Mouse (Mus musculus) intestine, postnatal 0 days (tissue): ENCODE data around the gene Ngdn. TPM values are rescaled to one million over a fixed set of nuclear protein-coding genes. Genes with fewer than 3 reads are reported as not detected.

Experiments
- ATAC-seq: fragments of 200-750 bp; cut with Nextera tagmentation; 2 replicates; pipeline ENCODE4 v1.8.0; 2017; ENCODE audit warnings: mild to moderate bottlenecking, moderate TSS enrichment, moderate library complexity
- H3K27ac ChIP-seq: fragments of 300-500 bp; sonication (generic); 2 replicates; pipeline ENCODE4 v1.5.1; 2014; ENCODE audit warnings: mild to moderate bottlenecking, low read depth, low read length, moderate library complexity
- H3K27me3 ChIP-seq: fragments of 300-500 bp; sonication (generic); replicated peaks from 2 replicates; pipeline ENCODE4 v1.6.1; 2014; ENCODE audit warnings: low read length, mixed read lengths; ENCODE audit not compliant: control insufficient read depth, insufficient read depth
- H3K36me3 ChIP-seq: fragments of 300-500 bp; sonication (generic); 2 replicates; pipeline ENCODE4 v1.6.1; 2014; ENCODE audit warnings: mild to moderate bottlenecking, moderate library complexity; ENCODE audit not compliant: control insufficient read depth, insufficient read depth
- H3K4me1 ChIP-seq: fragments of 300-500 bp; sonication (generic); replicated peaks from 2 replicates; pipeline ENCODE4 v1.6.1; 2014; ENCODE audit warnings: antibody characterized with exemption, low read length, mixed read lengths; ENCODE audit not compliant: control insufficient read depth, insufficient read depth
- H3K4me2 ChIP-seq: fragments of 300-500 bp; sonication (generic); replicated peaks from 2 replicates; pipeline ENCODE4 v1.6.1; 2014; ENCODE audit warnings: low read depth, mild to moderate bottlenecking, moderate library complexity
- H3K4me3 ChIP-seq: fragments of 300-500 bp; sonication (generic); 2 replicates; pipeline ENCODE4 v1.5.1; 2014; ENCODE audit warnings: low read depth, low read length
- H3K9ac ChIP-seq: fragments of 300-500 bp; sonication (generic); 2 replicates; pipeline ENCODE4 v1.6.1; 2014; ENCODE audit warnings: mild to moderate bottlenecking, low read depth, low read length
- H3K9me3 ChIP-seq: fragments of 300-500 bp; sonication (generic); 2 replicates; pipeline ENCODE4 v1.6.1; 2016; ENCODE audit warnings: mixed run types; ENCODE audit not compliant: control insufficient read depth
- CTCF ChIP-seq: sonication (generic); IDR thresholded peaks from 2 replicates; pipeline ENCODE4 v1.5.1; 2016; ENCODE audit warnings: low read depth, mild to moderate bottlenecking, control low read depth, antibody characterized with exemption, moderate library complexity
- WGBS: fragments of 180-500 bp; shearing (Covaris S2); extraction: QIAGEN DNeasy Blood & Tissue Kit; methylation state at CpG from one replicate; pipeline ENCODE4 v1.1.7; 2014; 5-methylcytosine and 5-hydroxymethylcytosine counted together
- polyA plus RNA-seq: library from polyadenylated mRNA; unstranded; fragments of >200 nt; fragmentation: Nextera tagmentation; extraction: Ambion mirVana; gene quantifications from 2 replicates; pipeline ENCODE4 v1.2.1, GENCODE M21; 2015

Ngdn gene
- polyA plus RNA-seq, 1 experiment from 2014 or later, result 69.4 TPM

DNA sequence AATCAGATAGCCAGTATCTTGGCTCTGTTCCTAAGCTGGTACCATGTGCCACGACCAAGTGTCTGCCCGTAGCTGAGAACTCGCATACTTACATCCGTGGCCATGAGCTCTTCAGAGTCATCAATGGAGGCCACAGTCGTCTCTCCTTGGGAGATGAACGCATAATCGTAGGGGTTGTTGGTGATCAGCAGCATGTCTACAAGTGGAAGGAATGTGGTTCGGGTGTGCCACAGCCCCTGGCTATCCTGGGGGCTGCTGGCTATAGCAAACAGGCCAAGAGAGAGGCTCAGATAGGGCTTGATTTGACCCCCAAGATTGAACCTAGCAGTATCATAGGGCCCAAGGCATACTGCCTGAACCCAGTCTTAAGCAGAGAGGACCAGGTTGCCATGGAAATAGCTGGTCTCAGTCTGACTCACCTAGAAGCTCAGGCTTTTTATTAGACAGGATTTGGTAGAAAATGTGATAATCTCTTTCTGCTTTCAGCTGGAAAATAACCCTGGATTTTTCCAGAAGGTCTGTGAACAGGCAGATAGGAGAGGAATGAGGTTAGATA lies 25.3 kb upstream of the Ngdn start:
- Histone ChIP-seq H3K4me2 (no peak overlapping the region), H3K27me3 (no peaks in the 10 kb centered on the region), H3K9me3 (no peaks in the 10 kb centered on the region), H3K36me3 (no peaks in the 10 kb centered on the region), H3K4me3 (no peak overlapping the region), H3K9ac (no peak overlapping the region), H3K4me1 (no peaks in the 10 kb centered on the region), H3K27ac (no peak overlapping the region)
- TF ChIP-seq CTCF, result no peak
- ATAC-seq, result no peak
- 85% methylated on average over 8 of the region's 8 CpGs for WGBS

DNA sequence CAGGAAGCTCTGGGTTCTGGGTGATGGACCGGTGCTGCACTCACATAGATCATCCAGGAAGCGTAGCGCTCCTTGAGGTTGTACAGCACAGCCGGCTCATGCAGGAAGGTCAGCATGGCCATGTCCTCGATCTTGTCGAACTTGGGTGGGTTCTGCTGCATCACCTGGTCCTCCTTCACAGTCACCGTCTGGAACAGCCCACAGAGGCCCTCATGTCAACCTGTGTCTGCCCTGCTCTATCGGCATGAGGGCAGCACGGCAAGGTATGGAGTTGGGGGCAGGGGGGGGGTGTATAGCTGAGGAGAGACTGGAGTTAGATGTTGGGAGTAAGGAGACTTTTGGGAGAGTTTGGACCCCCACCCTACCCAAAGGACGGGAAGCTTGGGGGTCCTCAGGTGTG lies 23.1 kb upstream of the Ngdn start:
- H3K27me3 ChIP-seq, result no peaks in the 10 kb centered on the region
- no peak overlapping the region for H3K27ac ChIP-seq
- no peak overlapping the region for H3K4me2 ChIP-seq
- H3K36me3 ChIP-seq, result no peaks in the 10 kb centered on the region
- H3K4me1 ChIP-seq, result no peaks in the 10 kb centered on the region
- H3K9ac ChIP-seq, result no peak overlapping the region
- H3K4me3 ChIP-seq, result no peak overlapping the region
- no peak for TF ChIP-seq CTCF
- WGBS, result 86% methylated on average over 10 of the region's 10 CpGs
- H3K9me3 ChIP-seq, result no peaks in the 10 kb centered on the region
- ATAC-seq, result no peak

DNA sequence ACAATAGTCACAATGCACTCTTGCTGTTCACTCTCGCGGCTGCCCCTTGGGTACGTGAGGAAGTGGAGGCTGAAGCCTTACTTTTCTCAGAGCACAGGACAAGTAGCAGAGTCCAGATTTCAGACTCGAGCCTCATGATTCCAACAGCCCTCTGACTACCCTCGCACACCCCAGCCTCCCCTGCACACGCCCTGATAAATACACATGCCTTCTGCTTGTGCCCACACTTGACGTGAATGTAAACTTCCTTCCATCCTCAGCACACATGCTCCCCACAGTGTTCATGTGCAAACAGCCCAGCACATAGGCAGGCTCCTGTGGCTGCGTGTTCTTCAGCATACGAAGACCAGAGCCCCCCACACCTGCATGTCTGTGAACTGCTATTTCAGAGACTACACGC lies 21.6 kb upstream of the Ngdn start:
- 32% methylated on average over 10 of the region's 10 CpGs for WGBS
- Histone ChIP-seq H3K36me3 (no peaks in the 10 kb centered on the region), H3K4me2 (0 out of 2 replicates have a peak overlapping the region, but pooled peaks have one; percentile 9), H3K9ac (no peak overlapping the region), H3K27ac (no peak overlapping the region), H3K4me3 (no peak overlapping the region), H3K9me3 (no peaks in the 10 kb centered on the region), H3K27me3 (no peaks in the 10 kb centered on the region), H3K4me1 (no peaks in the 10 kb centered on the region)
- no peak for ATAC-seq
- TF ChIP-seq CTCF, result no peak

DNA sequence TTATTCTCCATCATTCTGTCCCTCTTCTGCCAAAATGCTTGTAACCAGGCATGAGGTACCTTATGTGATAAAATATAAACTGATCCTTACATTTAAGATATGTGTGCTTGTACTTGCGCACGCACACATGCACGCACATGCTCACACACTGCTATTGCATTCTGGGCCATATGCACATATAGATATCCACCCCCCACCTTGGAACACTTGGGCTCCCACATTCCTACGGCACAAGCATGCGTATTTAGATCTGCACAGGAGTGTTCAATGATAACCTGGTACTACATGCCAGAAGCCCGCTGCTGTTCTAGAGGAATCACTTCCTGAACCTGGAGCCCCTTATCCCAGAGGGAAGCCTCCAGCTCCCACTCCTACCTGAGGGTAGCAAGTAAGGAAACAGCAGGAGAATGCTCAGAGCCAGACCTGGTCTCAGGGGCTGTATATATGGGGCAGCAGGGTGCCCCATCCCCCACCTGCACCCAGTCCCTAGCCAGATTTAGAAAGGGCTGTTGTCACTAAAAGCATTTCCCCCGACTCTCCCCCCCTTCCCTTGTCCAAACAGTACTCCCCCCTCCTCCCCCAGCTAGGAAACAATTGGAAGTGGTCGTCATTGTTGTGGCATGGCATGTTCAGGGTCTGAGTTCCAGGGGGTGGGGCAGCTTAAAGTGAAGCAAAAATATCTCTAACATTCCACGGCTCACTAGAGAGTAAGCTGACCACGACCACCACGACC lies 21.0 kb upstream of the Ngdn start, which contains the start of gene Myh7:
Gene Myh7, minus strand, starts transcription at position 491 of the 733 bp plus-strand sequence.
- Histone ChIP-seq H3K4me1 (no peaks in the 10 kb centered on the region), H3K4me3 (no peak within 1 kb of the TSS), H3K9me3 (no peaks in the 10 kb centered on the region), H3K27ac (no peak within 1 kb of the TSS), H3K9ac (no peak within 1 kb of the TSS), H3K36me3 (no peaks in the 10 kb centered on the region), H3K27me3 (no peaks in the 10 kb centered on the region), H3K4me2 (0 out of 2 replicates have a peak within 1 kb of the TSS, but pooled peaks have one; percentile 9)
- WGBS, result 63% methylated on average over 11 of the region's 11 CpGs
- no peak for TF ChIP-seq CTCF
- no peak for ATAC-seq

DNA sequence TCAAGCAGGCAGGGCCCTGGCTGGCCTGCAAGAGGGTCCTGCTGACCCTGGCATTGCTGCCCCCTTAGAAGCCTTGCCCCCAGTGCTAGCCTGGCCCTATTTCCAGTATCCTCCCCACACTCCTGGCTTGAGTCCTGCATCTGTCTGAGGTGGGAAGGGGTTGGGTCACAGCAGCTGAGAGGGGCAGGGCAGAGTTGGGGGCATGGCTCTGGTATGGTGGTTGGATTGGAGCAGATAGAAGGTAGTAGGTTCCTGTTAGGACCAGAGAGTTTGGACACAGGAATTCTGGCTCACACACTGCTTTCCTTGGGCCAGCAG lies 20.4 kb upstream of the Ngdn start:
- ATAC-seq, result no peak
- H3K9me3 ChIP-seq, result no peaks in the 10 kb centered on the region
- TF ChIP-seq CTCF, result no peak

DNA sequence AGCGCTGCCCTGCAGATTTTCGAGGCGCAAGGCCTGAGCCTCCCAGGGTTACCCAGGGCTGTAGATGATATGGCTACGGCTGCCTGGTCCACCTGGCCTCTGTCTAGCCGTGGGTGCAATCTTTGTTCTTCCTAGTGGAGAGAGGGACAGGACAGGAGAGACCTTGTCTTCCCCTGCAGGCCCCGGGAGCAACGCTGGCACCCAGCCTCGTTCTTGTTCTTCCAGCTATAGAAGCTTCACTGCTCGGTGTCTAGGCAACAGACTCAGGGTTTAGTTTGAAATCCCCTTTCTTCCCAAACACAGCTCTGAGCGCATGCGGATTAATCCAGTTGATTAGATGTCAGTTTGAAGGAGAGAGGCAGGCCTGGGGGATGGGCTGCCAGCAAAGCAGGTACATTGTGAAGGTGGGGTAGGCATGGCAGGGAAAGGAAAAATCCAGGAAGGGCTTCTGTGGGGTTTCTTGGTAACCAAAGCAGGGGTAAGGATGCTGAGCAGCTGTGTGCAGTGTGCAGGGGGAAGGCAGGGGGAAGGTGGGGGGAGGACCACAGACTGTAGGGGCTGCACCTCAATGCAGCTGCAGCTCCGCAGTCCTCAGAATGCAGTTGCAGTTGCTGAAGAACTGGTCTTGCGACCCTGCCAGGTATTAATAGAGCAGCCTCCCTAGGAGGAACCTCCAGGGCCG lies 19.7 kb upstream of the Ngdn start:
- Histone ChIP-seq H3K27ac (no peak overlapping the region), H3K4me3 (no peak overlapping the region), H3K9ac (no peak overlapping the region), H3K4me2 (no peak overlapping the region), H3K36me3 (no peaks in the 10 kb centered on the region), H3K27me3 (no peaks in the 10 kb centered on the region), H3K9me3 (no peaks in the 10 kb centered on the region), H3K4me1 (no peaks in the 10 kb centered on the region)
- no peak for TF ChIP-seq CTCF
- no peak for ATAC-seq
- WGBS, result 54% methylated on average over 14 of the region's 14 CpGs

More for the DNA sequence above, 20.4 kb upstream of the Ngdn start:
- no peak overlapping the region for H3K9ac ChIP-seq
- H3K27me3 ChIP-seq, result no peaks in the 10 kb centered on the region
- no peaks in the 10 kb centered on the region for H3K36me3 ChIP-seq
- H3K4me2 ChIP-seq, result no peak overlapping the region
- no peaks in the 10 kb centered on the region for H3K4me1 ChIP-seq
- no peak overlapping the region for H3K27ac ChIP-seq
- H3K4me3 ChIP-seq, result no peak overlapping the region
